In the genomic region with DNA sequence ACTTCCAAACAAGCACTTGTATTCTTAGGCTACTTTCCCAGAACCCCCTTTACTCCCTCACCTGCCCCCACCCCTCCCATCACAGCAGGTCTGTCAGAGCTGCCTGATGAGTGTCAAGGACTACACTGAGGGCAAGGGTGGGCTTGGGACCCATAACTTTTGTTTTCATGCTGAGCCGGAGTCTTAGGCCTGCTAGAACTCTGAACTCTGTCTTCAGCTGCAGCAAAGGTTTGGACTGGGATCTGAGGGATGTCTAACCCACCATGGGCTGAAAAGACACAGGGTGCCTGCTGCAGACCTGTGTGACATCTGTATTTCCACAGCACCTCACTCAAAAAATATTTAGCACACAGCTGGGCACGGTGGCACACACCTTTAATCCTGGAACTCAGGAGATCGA, we compare ENCODE assay signal across 9 mouse cellular contexts. TPM values are rescaled to one million over a fixed set of nuclear protein-coding genes. Genes with fewer than 3 reads are reported as not detected.
DNase-seq lines count a peak whose midpoint lies in the region; ATAC-seq and TF ChIP-seq lines count a peak whose summit lies in the region.
"Had no signal": no experiment of that assay in that cellular context is flagged by ENCODE, and none has a peak within 500 bp of the region (broad histone marks: within the 10 kb centered on the region; RNA-seq: fewer than 3 reads in every experiment).

No protein-coding gene starts in this region.

- H3K4me1 ChIP-seq in liver, embryonic 12.5 days: peaks cover 33% of the 10 kb centered on the region
- peaks cover 7% of the 10 kb centered on the region for H3K4me1 ChIP-seq in embryonic fibroblast, embryonic 13.5 days (ENCODE audit: control insufficient read depth, insufficient read depth, low read length)
- peaks cover 4% of the 10 kb centered on the region; the same call in 1 of the 2 replicates for H3K4me1 ChIP-seq in midbrain, postnatal 0 days (ENCODE audit: insufficient read depth, low read length)

- WGBS in liver, embryonic 12.5 days (ENCODE audit: insufficient replicate concordance): 84% methylated on average over 3 of the region's 3 CpGs
- WGBS in midbrain, postnatal 0 days: 90% methylated on average over 3 of the region's 3 CpGs

- no peak overlapping the region for H3K4me3 ChIP-seq in liver, embryonic 12.5 days
- H3K4me3 ChIP-seq in embryonic fibroblast, embryonic 13.5 days (ENCODE audit: insufficient read depth, low read length): no peak overlapping the region
- no peak overlapping the region for H3K4me3 ChIP-seq in midbrain, postnatal 0 days (ENCODE audit: low read depth, low read length)

- H3K9me3 ChIP-seq in liver, embryonic 12.5 days (replicated peaks): peaks cover 8% of the 10 kb centered on the region; the same call in 1 of the 2 replicates
- H3K9me3 ChIP-seq in midbrain, postnatal 0 days (ENCODE audit: low read length): no peaks in the 10 kb centered on the region

- no peak overlapping the region for H3K4me2 ChIP-seq in liver, embryonic 12.5 days
- H3K4me2 ChIP-seq in midbrain, postnatal 0 days (ENCODE audit: low read depth, low read length, poor library complexity, severe bottlenecking): no peak overlapping the region

- intact Hi-C loops in heart, postnatal 14 days (cut with DNase I): loop anchor here (5.0 kb wide), 1 partner anchor 195 kb away; no protein-coding TSS in a partner anchor

- no peak overlapping the region for H3K9ac ChIP-seq in liver, embryonic 12.5 days
- no peak overlapping the region for H3K9ac ChIP-seq in midbrain, postnatal 0 days (replicated peaks; ENCODE audit: low read length, poor library complexity, severe bottlenecking)

- TF ChIP-seq POLR2A in embryonic fibroblast, embryonic 13.5 days (IDR thresholded peaks at IDR 0.05; ENCODE audit: low read depth, low read length): no peak

- H3K36me3 ChIP-seq in liver, embryonic 12.5 days: peaks cover 77% of the 10 kb centered on the region
- H3K36me3 ChIP-seq in midbrain, postnatal 0 days (ENCODE audit: insufficient read depth, low read length): peaks cover 15% of the 10 kb centered on the region

- DNase-seq in heart, adult 11 months: peak; percentile 91
- no peak for DNase-seq in heart, postnatal 14 days
- DNase-seq in liver: no peak
- no peak for DNase-seq in midbrain, postnatal 0 days (ENCODE audit: low spot score)
- no peak for DNase-seq in gastrocnemius, adult 8-10 months (ENCODE audit: low spot score in 2 of 2)
- DNase-seq: thymus, postnatal 14 days had no signal

- H3K27me3 ChIP-seq in liver, embryonic 12.5 days (replicated peaks): no peaks in the 10 kb centered on the region
- no peaks in the 10 kb centered on the region for H3K27me3 ChIP-seq in midbrain, postnatal 0 days (ENCODE audit: insufficient read depth, low read length)

- no peak for ATAC-seq in liver, embryonic 12.5 days
- no peak for ATAC-seq in midbrain, postnatal 0 days (ENCODE audit: low FRiP score)
- ATAC-seq in CD4-positive, CD25-positive, alpha-beta regulatory T cell, adult 4 months: no peak

- no peak for TF ChIP-seq CTCF in embryonic fibroblast, embryonic 13.5 days (IDR thresholded peaks at IDR 0.05; ENCODE audit: borderline replicate concordance, insufficient read depth, low read length)
- TF ChIP-seq CTCF in midbrain, postnatal 0 days (IDR thresholded peaks at IDR 0.05): no peak

- H3K27ac ChIP-seq in liver, embryonic 12.5 days: peak overlapping the region; percentile 96; the same call in 1 of the 2 replicates
- peak overlapping the region; percentile 83; the same call in 1 of the 2 replicates for H3K27ac ChIP-seq in embryonic fibroblast, embryonic 13.5 days (ENCODE audit: insufficient read depth, low read length)
- peak overlapping the region; percentile 88; the same call in 1 of the 2 replicates for H3K27ac ChIP-seq in midbrain, postnatal 0 days (ENCODE audit: low read depth, low read length)

RNA-seq across cellular contexts. Expression of a gene that starts 1.3 kb away (rescaled TPM):
- total RNA-seq in heart, postnatal 14 days (2021): 100 to 1,000 TPM; 411 to 471 TPM
- 472 and 487 TPM in 2 replicates for polyA plus RNA-seq in liver, embryonic 12.5 days (2016; fragmentation: Nextera tagmentation; extraction: Ambion mirVana)
- polyA plus RNA-seq in embryonic fibroblast, embryonic 13.5 days (2011; ENCODE audit: insufficient read length, low read depth, missing spikeins): 1,157 and 1,234 TPM in 2 replicates
- total RNA-seq in midbrain, postnatal 0 days (2014; rRNA removed): 810 and 1,016 TPM in 2 replicates
- 347 and 365 TPM in 2 replicates for polyA plus RNA-seq in midbrain, postnatal 0 days (2015; fragmentation: Nextera tagmentation; extraction: Ambion mirVana)
- 100 to 1,000 TPM; 377 to 515 (median 422) TPM for total RNA-seq in gastrocnemius, adult 8-10 months (2022)
- polyA plus RNA-seq in CD4-positive, CD25-positive, alpha-beta regulatory T cell, adult 4 months (2017; shearing (Covaris generic)): 100 to 1,000 TPM; 798 to 811 TPM

RNA-seq across cellular contexts. Expression of a gene that starts 13.6 kb away (rescaled TPM):
- 10 to 100 TPM; 12.8 to 14.2 TPM for total RNA-seq in heart, postnatal 14 days (2021)
- 18.8 and 22.1 TPM in 2 replicates for polyA plus RNA-seq in liver, embryonic 12.5 days (2016; fragmentation: Nextera tagmentation; extraction: Ambion mirVana)
- 22.3 and 23.4 TPM in 2 replicates for polyA plus RNA-seq in embryonic fibroblast, embryonic 13.5 days (2011; ENCODE audit: insufficient read length, low read depth, missing spikeins)
- total RNA-seq in midbrain, postnatal 0 days (2014; rRNA removed): 33.4 and 33.6 TPM in 2 replicates
- 26.1 and 28.6 TPM in 2 replicates for polyA plus RNA-seq in midbrain, postnatal 0 days (2015; fragmentation: Nextera tagmentation; extraction: Ambion mirVana)
- 10 to 100 TPM in 1 of 4 experiments, 1 to 10 TPM in 3; 9.0 to 14.3 (median 9.3) TPM for total RNA-seq in gastrocnemius, adult 8-10 months (2022)
- 1 to 10 TPM; 3.7 to 7.7 TPM for polyA plus RNA-seq in CD4-positive, CD25-positive, alpha-beta regulatory T cell, adult 4 months (2017; shearing (Covaris generic))

RNA-seq across cellular contexts. Expression of a gene that starts 23.7 kb away (rescaled TPM):
- 10 to 100 TPM; 12.3 to 19.2 TPM for total RNA-seq in heart, postnatal 14 days (2021)
- 1.9 and 2.0 TPM in 2 replicates for polyA plus RNA-seq in liver, embryonic 12.5 days (2016; fragmentation: Nextera tagmentation; extraction: Ambion mirVana)
- polyA plus RNA-seq in embryonic fibroblast, embryonic 13.5 days (2011; ENCODE audit: insufficient read length, low read depth, missing spikeins): 58.5 and 64.0 TPM in 2 replicates
- total RNA-seq in midbrain, postnatal 0 days (2014; rRNA removed): 4.8 and 5.4 TPM in 2 replicates
- 1.2 and 1.3 TPM in 2 replicates for polyA plus RNA-seq in midbrain, postnatal 0 days (2015; fragmentation: Nextera tagmentation; extraction: Ambion mirVana)
- total RNA-seq in gastrocnemius, adult 8-10 months (2022): 1 to 10 TPM; 3.2 to 5.7 (median 4.5) TPM
- polyA plus RNA-seq in CD4-positive, CD25-positive, alpha-beta regulatory T cell, adult 4 months (2017; shearing (Covaris generic)): not detected

RNA-seq across cellular contexts. Expression of a gene that starts 38.1 kb away (rescaled TPM):
- under 1 TPM; 0.41 TPM for total RNA-seq in heart, postnatal 14 days (2021)
- 1.4 and 1.6 TPM in 2 replicates for polyA plus RNA-seq in liver, embryonic 12.5 days (2016; fragmentation: Nextera tagmentation; extraction: Ambion mirVana)
- polyA plus RNA-seq in embryonic fibroblast, embryonic 13.5 days (2011; ENCODE audit: insufficient read length, low read depth, missing spikeins): 0.51 TPM in 1 of 2 replicates, not detected in the other
- total RNA-seq in midbrain, postnatal 0 days (2014; rRNA removed): 0.80 and 1.0 TPM in 2 replicates
- polyA plus RNA-seq in midbrain, postnatal 0 days (2015; fragmentation: Nextera tagmentation; extraction: Ambion mirVana): 1.1 TPM in 2 replicates
- total RNA-seq in gastrocnemius, adult 8-10 months (2022): not detected
- polyA plus RNA-seq in CD4-positive, CD25-positive, alpha-beta regulatory T cell, adult 4 months (2017; shearing (Covaris generic)): under 1 TPM in 1 of 2 experiments, not detected in 1; 0.34 TPM

Comparison
In these comparisons a context has a peak if more than half of its experiments do, and no peak if none do; other contexts are left out.
1. RNA of a gene that starts 23.7 kb away (polyA plus RNA-seq): 58.5 to 64.0 TPM in embryonic fibroblast, embryonic 13.5 days; 1.9 to 2.0 TPM in liver, embryonic 12.5 days, 1.2 to 1.3 TPM in midbrain, postnatal 0 days and not detected in CD4-positive, CD25-positive, alpha-beta regulatory T cell, adult 4 months; every median in the first group is over 10 times any median in the second.
2. Peak in every context shown above with its lines, with median percentiles within 50 percentile points of each other: H3K27ac ChIP-seq.